Mouse (Mus musculus): Measurements from ENCODE around the gene Alkbh1.

DNA sequence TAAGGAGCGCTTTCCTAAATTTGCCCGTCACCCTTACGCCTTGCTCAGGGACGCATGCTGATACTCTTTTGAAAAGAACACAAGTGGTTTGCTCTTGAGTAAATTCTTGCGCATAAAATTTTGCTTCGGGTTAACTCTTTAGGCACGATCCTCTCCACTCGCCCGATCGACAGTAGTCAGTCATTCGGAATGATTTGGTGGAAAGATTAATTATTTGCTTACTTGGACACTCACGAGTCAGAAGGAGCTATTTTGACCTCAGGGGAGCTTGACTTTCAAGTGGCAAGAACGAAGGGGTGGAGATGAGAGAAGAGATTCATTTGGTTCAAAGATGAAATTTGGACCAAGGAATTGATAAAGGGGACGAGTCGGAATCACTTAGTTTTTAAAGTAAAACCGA lies 394 bp upstream of the Alkbh1 start:
- no peak for TF ChIP-seq SIN3A (IDR thresholded peaks at IDR 0.05; ENCODE audit: low read length)
- TF ChIP-seq CTCF (conservative IDR thresholded peaks at IDR 0.05 in 1 of 2, IDR thresholded peaks at IDR 0.05 in 1 of 2; ENCODE audit: low read depth in 2 of 2, low read length in 2 of 2), result no peak
- no peak for TF ChIP-seq ZNF384 (IDR thresholded peaks at IDR 0.05; ENCODE audit: low read depth, low read length)
- no peak for TF ChIP-seq KAT2A (IDR thresholded peaks at IDR 0.05; ENCODE audit: insufficient replicate concordance, low read length)
- TF ChIP-seq MXI1 (IDR thresholded peaks at IDR 0.05; ENCODE audit: low read depth, low read length), result no peak
- TF ChIP-seq EP300 (IDR thresholded peaks at IDR 0.05; ENCODE audit: low read length), result no peak
- TF ChIP-seq POLR2A (IDR thresholded peaks at IDR 0.05; ENCODE audit: low read depth, low read length), result no peak
- TF ChIP-seq TCF12 (IDR thresholded peaks at IDR 0.05; ENCODE audit: low read depth, low read length), result no peak
